9 mouse cellular contexts compared by ENCODE assay signal in genomic region chr10:128344568-128345275, GRCm38 (mm10). TPM values are rescaled to one million over a fixed set of nuclear protein-coding genes. Genes with fewer than 3 reads are reported as not detected.
DNase-seq lines count a peak whose midpoint lies in the region; ATAC-seq and TF ChIP-seq lines count a peak whose summit lies in the region.
"Had no signal": no experiment of that assay in that cellular context is flagged by ENCODE, and none has a peak within 500 bp of the region (broad histone marks: within the 10 kb centered on the region; RNA-seq: fewer than 3 reads in every experiment).

No protein-coding gene starts in this region.

- H3K27me3 ChIP-seq in C2C12 (ENCODE audit: control insufficient read depth, insufficient read depth, insufficient read length), result no peaks in the 10 kb centered on the region
- no peaks in the 10 kb centered on the region for H3K27me3 ChIP-seq in MEL (ENCODE audit: control insufficient read depth in 1 of 2, insufficient read depth in 2 of 2, low read length in 2 of 2)
- H3K27me3 ChIP-seq in embryonic facial prominence, embryonic 10.5 days (replicated peaks; ENCODE audit: low read depth, poor library complexity, severe bottlenecking), result no peaks in the 10 kb centered on the region
- no peaks in the 10 kb centered on the region for H3K27me3 ChIP-seq in kidney, postnatal 0 days (ENCODE audit: insufficient read depth, low read length)
- H3K27me3 ChIP-seq: neural tube, embryonic 12.5 days had no signal

- H3K4me3 ChIP-seq in C2C12 (ENCODE audit: insufficient read depth, poor library complexity, severe bottlenecking), result no peak overlapping the region
- peak overlapping the region; percentile 7 to 39; a peak in 3 of 4 replicates for H3K4me3 ChIP-seq in MEL (ENCODE audit: control insufficient read depth in 1 of 2, insufficient read depth in 1 of 2, low read depth in 2 of 2, low read length in 2 of 2)
- H3K4me3 ChIP-seq in embryonic facial prominence, embryonic 10.5 days, result no peak overlapping the region
- no peak overlapping the region for H3K4me3 ChIP-seq in kidney, postnatal 0 days (replicated peaks; ENCODE audit: low read depth, low read length)
- H3K4me3 ChIP-seq: neural tube, embryonic 12.5 days had no signal

- no peaks in the 10 kb centered on the region for H3K9me3 ChIP-seq in MEL (replicated peaks; ENCODE audit: insufficient read depth, low read length)
- no peaks in the 10 kb centered on the region for H3K9me3 ChIP-seq in embryonic facial prominence, embryonic 10.5 days
- no peaks in the 10 kb centered on the region for H3K9me3 ChIP-seq in kidney, postnatal 0 days (replicated peaks; ENCODE audit: low read length)
- H3K9me3 ChIP-seq: neural tube, embryonic 12.5 days had no signal

- peaks cover 85% of the 10 kb centered on the region for H3K79me3 ChIP-seq in C2C12 (ENCODE audit: low read depth)

- H3K4me1 ChIP-seq in MEL (ENCODE audit: control insufficient read depth in 1 of 2, insufficient read depth in 2 of 2, low read length in 2 of 2), result peaks cover 32 to 33% of the 10 kb centered on the region in 2 experiments
- H3K4me1 ChIP-seq in embryonic facial prominence, embryonic 10.5 days, result peaks cover 10% of the 10 kb centered on the region
- H3K4me1 ChIP-seq in kidney, postnatal 0 days (replicated peaks; ENCODE audit: insufficient read depth, low read length), result peaks cover 8% of the 10 kb centered on the region

- H3K27ac ChIP-seq in MEL (ENCODE audit: control insufficient read depth, low read depth, low read length), result peak overlapping the region; percentile 84
- no peak overlapping the region for H3K27ac ChIP-seq in embryonic facial prominence, embryonic 10.5 days (replicated peaks)
- peak overlapping the region; percentile 38 for H3K27ac ChIP-seq in kidney, postnatal 0 days
- H3K27ac ChIP-seq: neural tube, embryonic 12.5 days had no signal

- H3K4me2 ChIP-seq in kidney, postnatal 0 days (ENCODE audit: low read length), result peak overlapping the region; percentile 30
- H3K4me2 ChIP-seq: neural tube, embryonic 12.5 days had no signal

- TF ChIP-seq RAD21 in MEL (IDR thresholded peaks at IDR 0.05; ENCODE audit: low read depth, low read length), result no peak

- H3K79me2 ChIP-seq in C2C12 (ENCODE audit: control insufficient read depth, insufficient read depth) (peaks cover 98% of the 10 kb centered on the region), MEL (ENCODE audit: control insufficient read depth, insufficient read depth, low read length, poor library complexity) (peaks cover 63% of the 10 kb centered on the region)

- DNase-seq in MEL (ENCODE audit: low read depth, low spot score), result peak; percentile 99
- peak; percentile 14 for DNase-seq in embryonic facial prominence, embryonic 10.5 days (ENCODE audit: low spot score)
- peak; percentile 88 for DNase-seq in heart, adult 8-10 months (ENCODE audit: low spot score)
- peak; percentile 83 for DNase-seq in kidney, postnatal 0 days (ENCODE audit: low spot score)
- peak; percentile 86 to 91 for DNase-seq in lung, adult 18-20 months
- peak; percentile 84 for DNase-seq in right cerebral cortex, adult 18-20 months
- DNase-seq in urinary bladder, postnatal 36 days (ENCODE audit: low spot score in 2 of 2), result peak; percentile 67 to 84

- peak; percentile 76 to 81 for TF ChIP-seq EP300 in MEL (IDR thresholded peaks at IDR 0.05; ENCODE audit: low read depth in 1 of 2, low read length in 2 of 2)

- no peak overlapping the region for H3ac ChIP-seq in C2C12 (ENCODE audit: control insufficient read depth, insufficient read length, low read depth)

- WGBS in embryonic facial prominence, embryonic 10.5 days, result 78% methylated on average over 7 of the region's 7 CpGs
- 24% methylated on average over 7 of the region's 7 CpGs for WGBS in kidney, postnatal 0 days

- H3K9ac ChIP-seq in MEL (ENCODE audit: control insufficient read depth, low read depth, low read length, poor library complexity, severe bottlenecking), result peak overlapping the region; percentile 22
- no peak overlapping the region for H3K9ac ChIP-seq in kidney, postnatal 0 days (ENCODE audit: low read depth, low read length)
- H3K9ac ChIP-seq: neural tube, embryonic 12.5 days had no signal

- H3K36me3 ChIP-seq in C2C12 (ENCODE audit: control insufficient read depth, insufficient read depth) (peaks cover 54% of the 10 kb centered on the region), MEL (ENCODE audit: control insufficient read depth in 1 of 2, insufficient read depth in 2 of 2, low read length in 2 of 2) (peaks cover 29 to 54% of the 10 kb centered on the region in 2 experiments)
- H3K36me3 ChIP-seq in embryonic facial prominence, embryonic 10.5 days (replicated peaks), result peaks cover 64% of the 10 kb centered on the region
- no peaks in the 10 kb centered on the region for H3K36me3 ChIP-seq in kidney, postnatal 0 days (ENCODE audit: insufficient read depth, low read length)

- peak; percentile 57; the same call in 1 of the 2 replicates for ATAC-seq in kidney, postnatal 0 days (replicated peaks; ENCODE audit: low FRiP score, low read depth)

- no peak for TF ChIP-seq CTCF in C2C12 (IDR thresholded peaks at IDR 0.05; ENCODE audit: control insufficient read depth, insufficient read depth, insufficient read length)
- no peak for TF ChIP-seq CTCF in MEL (IDR thresholded peaks at IDR 0.05 in 2 of 3, conservative IDR thresholded peaks at IDR 0.05 in 1 of 3; ENCODE audit: control insufficient read depth in 1 of 3, insufficient read depth in 1 of 3, low read depth in 2 of 3, low read length in 3 of 3, poor library complexity in 1 of 3, severe bottlenecking in 1 of 3)
- TF ChIP-seq CTCF in kidney, postnatal 0 days (IDR thresholded peaks at IDR 0.05; ENCODE audit: low read depth), result no peak

- TF ChIP-seq POLR2A in MEL (IDR thresholded peaks at IDR 0.05; ENCODE audit: control insufficient read depth in 1 of 2, insufficient read depth in 1 of 2, low read depth in 1 of 2, low read length in 2 of 2, poor library complexity in 1 of 2), result peak in 1 of 2 experiments; percentile 52; a peak in 2 of 4 replicates

TF ChIP-seq in C2C12, 6 proteins besides CTCF, POLR2A, EP300 and RAD21:
- TF ChIP-seq USF1 (IDR thresholded peaks at IDR 0.05; ENCODE audit: low read depth), result no peak
- peak; percentile 76 for TF ChIP-seq MAX (IDR thresholded peaks at IDR 0.05)
- peak; percentile 85 for TF ChIP-seq MYOD1 (IDR thresholded peaks at IDR 0.05; ENCODE audit: control insufficient read depth, insufficient read length, low read depth)

TF ChIP-seq in MEL, 35 proteins besides CTCF, POLR2A, EP300 and RAD21 (continues in another document):
- TF ChIP-seq SIN3A (IDR thresholded peaks at IDR 0.05; ENCODE audit: low read length), result peak; percentile 94
- TF ChIP-seq NELFE (IDR thresholded peaks at IDR 0.05; ENCODE audit: low read depth, low read length), result peak; percentile 38
- no peak for TF ChIP-seq ZKSCAN1 (IDR thresholded peaks at IDR 0.05; ENCODE audit: low read depth, low read length)
- TF ChIP-seq CHD1 (IDR thresholded peaks at IDR 0.05; ENCODE audit: low read depth, low read length), result no peak
- TF ChIP-seq ZNF384 (IDR thresholded peaks at IDR 0.05; ENCODE audit: low read depth, low read length), result no peak
- TF ChIP-seq POLR2AphosphoS2 (IDR thresholded peaks at IDR 0.05; ENCODE audit: low read length), result no peak

RNA-seq across cellular contexts. Expression of gene Cs, which starts 7.2 kb away (rescaled TPM):
- 212 TPM for polyA plus RNA-seq in C2C12 (2012; fragmentation: generic; extraction: Trizol)
- total RNA-seq in MEL (2012; rRNA removed), result 161 and 187 TPM in 2 replicates
- polyA plus RNA-seq in MEL (2012; ENCODE audit: insufficient read depth in 1 of 2, insufficient read length in 2 of 2, low read depth in 1 of 2, low replicate concordance in 2 of 2, missing spikeins in 1 of 2), result 100 to 1,000 TPM; 133 to 256 TPM
- polyA plus RNA-seq in embryonic facial prominence, embryonic 10.5 days (2016; fragmentation: Nextera tagmentation; extraction: Ambion mirVana), result 244 and 258 TPM in 2 replicates
- total RNA-seq in heart, adult 8-10 months (2022), result 1,000 to 10,000 TPM in 3 of 4 experiments, 100 to 1,000 TPM in 1; 991 to 1,066 (median 1,045) TPM
- 167 and 195 TPM in 2 replicates for polyA plus RNA-seq in kidney, postnatal 0 days (2015; fragmentation: Nextera tagmentation; extraction: Ambion mirVana)

RNA-seq across cellular contexts. Expression of gene Cnpy2, which starts 22.5 kb away (rescaled TPM):
- 102 TPM for polyA plus RNA-seq in C2C12 (2012; fragmentation: generic; extraction: Trizol)
- total RNA-seq in MEL (2012; rRNA removed), result 92.4 and 98.1 TPM in 2 replicates
- 100 to 1,000 TPM in 1 of 2 experiments, not detected in 1; 107 TPM for polyA plus RNA-seq in MEL (2012; ENCODE audit: insufficient read depth in 1 of 2, insufficient read length in 2 of 2, low read depth in 1 of 2, low replicate concordance in 2 of 2, missing spikeins in 1 of 2)
- polyA plus RNA-seq in embryonic facial prominence, embryonic 10.5 days (2016; fragmentation: Nextera tagmentation; extraction: Ambion mirVana), result 273 and 305 TPM in 2 replicates
- total RNA-seq in heart, adult 8-10 months (2022), result 10 to 100 TPM; 54.6 to 73.4 (median 61.2) TPM
- 350 and 363 TPM in 2 replicates for polyA plus RNA-seq in kidney, postnatal 0 days (2015; fragmentation: Nextera tagmentation; extraction: Ambion mirVana)

RNA-seq across cellular contexts. Expression of gene Coq10a, which starts 24.1 kb away (rescaled TPM):
- polyA plus RNA-seq in C2C12 (2012; fragmentation: generic; extraction: Trizol), result 13.7 TPM
- total RNA-seq in MEL (2012; rRNA removed), result 6.8 and 7.7 TPM in 2 replicates
- polyA plus RNA-seq in MEL (2012; ENCODE audit: insufficient read depth in 1 of 2, insufficient read length in 2 of 2, low read depth in 1 of 2, low replicate concordance in 2 of 2, missing spikeins in 1 of 2), result 10 to 100 TPM in 1 of 2 experiments, not detected in 1; 14.1 TPM
- polyA plus RNA-seq in embryonic facial prominence, embryonic 10.5 days (2016; fragmentation: Nextera tagmentation; extraction: Ambion mirVana), result 9.5 and 11.1 TPM in 2 replicates
- 100 to 1,000 TPM; 365 to 443 (median 423) TPM for total RNA-seq in heart, adult 8-10 months (2022)
- polyA plus RNA-seq in kidney, postnatal 0 days (2015; fragmentation: Nextera tagmentation; extraction: Ambion mirVana), result 18.3 and 19.7 TPM in 2 replicates

RNA-seq across cellular contexts. Expression of gene Ankrd52, which starts 32.2 kb away (rescaled TPM):
- polyA plus RNA-seq in C2C12 (2012; fragmentation: generic; extraction: Trizol) (35.9 TPM), MEL (2012; ENCODE audit: insufficient read depth in 1 of 2, insufficient read length in 2 of 2, low read depth in 1 of 2, low replicate concordance in 2 of 2, missing spikeins in 1 of 2) (10 to 100 TPM in 1 of 2 experiments, not detected in 1; 39.9 TPM)
- 9.5 and 10.0 TPM in 2 replicates for total RNA-seq in MEL (2012; rRNA removed)
- polyA plus RNA-seq in embryonic facial prominence, embryonic 10.5 days (2016; fragmentation: Nextera tagmentation; extraction: Ambion mirVana), result 12.1 and 12.4 TPM in 2 replicates
- total RNA-seq in heart, adult 8-10 months (2022), result 10 to 100 TPM; 39.8 to 45.9 (median 44.0) TPM
- 6.2 TPM in 2 replicates for polyA plus RNA-seq in kidney, postnatal 0 days (2015; fragmentation: Nextera tagmentation; extraction: Ambion mirVana)

RNA-seq across cellular contexts. Expression of gene Pan2, which starts 41.6 kb away (rescaled TPM):
- 5.0 TPM for polyA plus RNA-seq in C2C12 (2012; fragmentation: generic; extraction: Trizol)
- 6.8 and 7.9 TPM in 2 replicates for total RNA-seq in MEL (2012; rRNA removed)
- 10 to 100 TPM in 1 of 2 experiments, not detected in 1; 28.6 TPM for polyA plus RNA-seq in MEL (2012; ENCODE audit: insufficient read depth in 1 of 2, insufficient read length in 2 of 2, low read depth in 1 of 2, low replicate concordance in 2 of 2, missing spikeins in 1 of 2)
- polyA plus RNA-seq in embryonic facial prominence, embryonic 10.5 days (2016; fragmentation: Nextera tagmentation; extraction: Ambion mirVana), result 42.9 and 43.3 TPM in 2 replicates
- 1 to 10 TPM; 6.1 to 7.1 (median 6.5) TPM for total RNA-seq in heart, adult 8-10 months (2022)
- 26.5 and 28.5 TPM in 2 replicates for polyA plus RNA-seq in kidney, postnatal 0 days (2015; fragmentation: Nextera tagmentation; extraction: Ambion mirVana)

Comparison
In these comparisons a context has a peak if more than half of its experiments do, and no peak if none do; other contexts are left out.
1. H3K4me3 ChIP-seq: peak in MEL (2 of 2); none in C2C12 (single experiment), embryonic facial prominence, embryonic 10.5 days (single experiment) and kidney, postnatal 0 days (single experiment).
2. DNase-seq: peak in every context shown above with its lines; median percentile 99 in MEL; 88 in lung, adult 18-20 months; 88 in heart, adult 8-10 months; 84 in right cerebral cortex, adult 18-20 months; 83 in kidney, postnatal 0 days; 76 in urinary bladder, postnatal 36 days; 14 in embryonic facial prominence, embryonic 10.5 days.